Mouse (Mus musculus) large intestine, adult 2 months (tissue): ENCODE data around the gene Pfdn6. TPM values are rescaled to one million over a fixed set of nuclear protein-coding genes. Genes with fewer than 3 reads are reported as not detected.
A peak's percentile ranks its signal among the peaks of the same experiment; 100 is the strongest.
"Not testable (repeated sequence)": the region's sequence is repeated elsewhere in the genome, so short reads cannot be mapped to it uniquely, and the experiment has no call there.

ENCODE experiments used
- DNase-seq: peaks from one replicate; pipeline ENCODE4 v3.0.0-alpha.2; 2012; ENCODE audit warnings: low read depth, low spot score
- WGBS: fragments of 180-500 bp; shearing (Covaris S2); methylation state at CpG from one replicate; pipeline ENCODE4 v1.1.7; 2018; 5-methylcytosine and 5-hydroxymethylcytosine counted together
- polyA plus RNA-seq: library from polyadenylated mRNA; depleted of rRNA; stranded (reverse); fragments of >200 nt; gene quantifications from 2 replicates; pipeline ENCODE4 v1.2.3, GENCODE M21; 2012

Pfdn6 gene
- polyA plus RNA-seq, 1 experiment, result 28.6 TPM

DNA sequence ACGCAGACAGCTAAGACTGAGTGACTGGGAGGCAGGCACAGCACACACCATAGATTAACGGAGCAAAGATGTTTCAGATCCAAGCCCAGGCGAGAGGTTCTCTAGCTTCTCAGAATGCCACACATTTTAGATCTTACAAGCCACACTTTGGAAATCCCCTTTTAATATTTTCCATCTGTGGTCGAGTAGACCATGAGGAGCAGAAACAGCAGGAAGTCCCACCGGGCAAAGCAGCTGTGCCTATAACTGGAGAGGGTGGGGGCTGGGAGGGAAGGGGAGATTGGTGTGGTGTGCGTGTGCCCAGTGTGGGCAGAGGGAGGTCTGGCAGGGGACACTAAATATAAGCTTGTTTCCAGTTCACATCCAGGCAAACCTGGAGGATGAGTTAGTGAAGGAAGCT, 17.4 kb upstream of the Pfdn6 start:
- no peak for DNase-seq
- 82% methylated on average over 6 of the region's 6 CpGs for WGBS

DNA sequence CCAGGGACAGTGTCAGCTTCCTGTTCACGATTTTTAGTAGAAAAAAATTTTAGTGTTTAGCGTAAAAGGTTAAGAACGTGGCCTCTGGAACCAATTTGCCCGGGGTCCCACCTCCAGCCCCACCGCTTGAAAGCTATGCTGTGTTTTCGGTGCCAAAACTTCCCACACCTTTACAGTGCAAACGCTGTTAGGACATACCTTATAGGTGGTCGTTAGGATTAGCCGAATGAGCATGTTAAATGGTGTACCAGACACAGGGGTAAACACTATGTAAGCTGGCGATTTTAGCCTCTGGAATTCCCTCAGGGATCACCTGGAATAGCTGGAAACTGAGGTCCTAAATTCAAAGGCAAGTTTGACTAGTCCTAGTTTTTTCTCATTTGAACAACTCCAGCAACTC, 16.2 kb upstream of the Pfdn6 start:
- DNase-seq, result no peak
- 5% methylated on average over 10 of the region's 10 CpGs for WGBS

GRCm38 (mm10) chr17:33955555-33956214, 15.5 kb upstream of the Pfdn6 start, which contains the start of the genes Vps52 and Rps18:
TSS of gene Vps52 (plus strand) at chr17:33955812.
TSS of gene Rps18 (minus strand) at chr17:33956001.
- DNase-seq, result peak; percentile 85
- WGBS, result under 1% methylated on average over 50 of the region's 50 CpGs

DNA sequence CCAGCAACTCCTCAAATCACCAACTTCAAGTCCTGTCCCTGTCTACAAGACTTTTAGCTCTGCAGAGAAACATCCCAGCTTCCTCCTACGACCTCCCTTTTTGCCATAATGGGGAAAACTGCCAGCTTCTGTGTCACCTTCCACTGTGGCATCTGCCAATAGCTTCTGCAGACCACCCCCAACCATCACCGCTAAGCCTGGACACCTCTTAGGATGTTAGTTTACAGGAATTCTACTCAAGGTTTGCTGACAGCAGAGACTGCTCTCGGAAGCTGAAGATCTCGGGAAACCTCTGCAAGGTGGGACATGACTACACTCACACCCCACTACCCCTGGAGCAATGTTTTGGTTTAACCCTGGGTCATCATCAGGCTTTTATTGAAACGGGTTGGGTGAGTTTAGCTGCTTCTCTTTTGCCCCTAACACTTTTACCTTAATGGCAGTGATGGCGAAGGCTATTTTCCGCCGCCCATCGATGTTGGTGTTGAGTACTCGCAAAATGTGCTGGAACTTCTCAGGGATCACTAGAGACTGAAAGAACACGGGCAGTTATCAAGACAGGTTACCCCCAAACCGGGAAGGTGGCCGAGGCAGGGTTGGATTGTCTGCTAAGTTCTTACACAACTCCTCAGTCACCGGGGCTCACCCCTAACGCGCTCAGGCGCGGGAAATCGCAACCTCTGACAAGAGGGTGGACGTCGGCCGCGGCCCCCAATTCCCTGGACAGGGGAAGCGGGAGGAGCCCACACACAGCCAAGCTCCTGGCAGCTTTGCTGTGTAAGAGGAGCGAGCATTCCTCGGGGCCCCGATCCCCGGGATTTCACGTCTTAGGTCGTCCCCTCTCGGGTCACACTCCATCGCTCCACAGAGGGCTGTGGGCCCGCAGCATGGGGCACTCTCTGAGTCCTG, 14.8 kb upstream of the Pfdn6 start:
- DNase-seq, result no peak

GRCm38 (mm10) chr17:33953961-33954565, 13.9 kb upstream of the Pfdn6 start:
- WGBS, result 21% methylated on average over 5 of the region's 5 CpGs
- no peak for DNase-seq

More for the DNA sequence above, 14.8 kb upstream of the Pfdn6 start:
- whole genome bisulfite sequencing, result under 1% methylated on average over 33 of the region's 33 CpGs

DNA sequence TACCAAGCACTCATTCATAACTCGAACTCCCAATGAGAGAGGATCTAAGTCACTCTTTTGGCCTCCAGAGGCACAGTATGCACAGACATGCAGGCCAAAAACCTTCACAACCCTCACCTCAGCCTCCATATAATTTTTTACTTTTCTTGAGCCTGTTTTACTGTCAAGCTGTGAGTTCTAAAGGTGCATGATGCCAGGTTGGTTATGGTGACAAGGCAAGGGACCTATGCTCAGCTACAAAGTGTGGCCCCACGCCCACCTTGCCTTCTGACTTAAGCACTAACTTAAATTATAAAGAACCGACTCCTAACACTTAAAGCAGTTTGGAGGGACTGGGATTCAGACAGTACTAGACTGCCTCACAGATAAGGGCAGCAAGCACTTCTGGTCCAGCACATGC, 13.2 kb upstream of the Pfdn6 start:
- no peak for DNase-seq
- WGBS, result 44% methylated on average over 3 of the region's 3 CpGs

- DNase-seq, result no peak
- WGBS, result 73% methylated on average over 4 of the region's 4 CpGs
Measured at GRCm38 (mm10) chr17:33952879-33953278, 12.7 kb upstream of the Pfdn6 start.

- DNase-seq, result not testable (repeated sequence)
- 67% methylated on average over 13 of the region's 13 CpGs for WGBS
Measured at GRCm38 (mm10) chr17:33952015-33952414, 11.9 kb upstream of the Pfdn6 start.

DNA sequence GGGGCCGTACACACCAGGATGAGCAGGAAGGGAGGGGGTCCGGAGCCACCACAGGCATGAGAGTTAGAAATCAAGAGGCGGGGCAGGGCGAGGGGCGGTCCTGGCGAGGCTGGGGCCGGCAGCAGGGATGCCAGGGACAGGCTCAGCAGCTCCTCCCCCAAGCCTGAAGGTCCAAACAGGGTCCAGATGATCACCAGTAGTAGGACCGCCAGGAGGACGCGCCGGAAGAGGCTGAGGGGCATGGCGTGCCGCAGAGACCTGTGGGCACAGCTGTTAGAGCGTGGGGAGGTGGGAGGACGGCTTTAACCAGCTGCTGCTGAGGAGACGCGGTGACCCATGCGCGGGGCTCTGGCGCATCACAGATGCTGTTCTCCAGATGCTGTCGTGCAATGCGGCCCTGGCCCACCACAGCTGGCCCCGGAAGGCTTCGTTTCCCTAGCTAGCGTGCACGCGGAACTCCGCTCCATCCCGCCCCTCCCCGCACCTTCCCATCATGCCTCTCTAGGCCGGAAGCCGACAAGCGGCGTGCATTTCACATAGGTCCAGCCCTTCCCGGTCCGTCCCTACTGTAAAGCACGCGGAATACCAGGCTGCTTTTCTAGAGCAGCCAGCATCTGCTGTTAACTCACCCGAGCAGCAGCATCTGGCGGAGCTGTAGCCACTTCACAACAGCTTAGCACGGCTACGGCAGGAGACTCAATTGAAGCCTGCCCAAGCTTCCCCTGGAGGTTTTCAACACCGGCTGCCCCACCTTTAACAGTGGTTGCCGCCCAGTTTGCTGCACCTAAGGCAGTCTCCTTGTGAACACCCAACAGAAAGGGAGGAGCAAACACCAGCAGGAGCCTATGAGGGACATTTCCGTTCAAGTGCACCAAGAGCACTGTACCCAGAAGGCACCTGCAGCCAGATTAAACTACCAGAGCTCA, 11.1 kb upstream of the Pfdn6 start, which contains the start of gene B3galt4:
Gene B3galt4 (minus strand): TSS at position 468 of the 926 bp plus-strand sequence.
- under 1% methylated on average over 45 of the region's 45 CpGs for WGBS
- DNase-seq, result peak; percentile 74

GRCm38 (mm10) chr17:33950131-33950625, 10.0 kb upstream of the Pfdn6 start:
- DNase-seq, result no peak
- 74% methylated on average over 10 of the region's 10 CpGs for WGBS

- WGBS, result 43% methylated on average over 19 of the region's 19 CpGs
- no peak for DNase-seq
Measured at GRCm38 (mm10) chr17:33948905-33949537, 8.9 kb upstream of the Pfdn6 start.

- WGBS, result 81% methylated on average over 22 of the region's 22 CpGs
- no peak for DNase-seq
Measured at GRCm38 (mm10) chr17:33948090-33948904, 8.2 kb upstream of the Pfdn6 start.

GRCm38 (mm10) chr17:33947430-33948089, 7.4 kb upstream of the Pfdn6 start:
- no peak for DNase-seq
- 81% methylated on average over 10 of the region's 10 CpGs for WGBS

DNA sequence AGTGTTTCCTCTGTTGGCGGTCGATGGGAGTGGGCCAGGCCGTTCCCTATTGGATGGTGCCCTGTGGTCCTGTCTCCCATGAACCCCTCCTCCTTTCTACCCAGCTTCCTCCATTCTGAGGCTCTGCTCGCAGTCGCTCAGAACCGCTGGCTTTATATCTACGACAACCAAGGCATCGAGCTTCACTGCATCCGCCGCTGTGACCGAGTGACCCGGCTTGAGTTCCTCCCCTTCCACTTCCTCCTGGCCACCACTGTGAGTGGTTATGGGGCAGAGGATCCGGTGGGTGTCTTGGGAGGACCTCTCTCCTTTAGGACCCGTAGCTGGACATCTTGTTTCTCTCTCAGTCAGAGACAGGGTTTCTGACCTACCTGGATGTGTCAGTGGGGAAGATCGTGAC, 3.3 kb upstream of the Pfdn6 start:
- 88% methylated on average over 15 of the region's 15 CpGs for WGBS
- no peak for DNase-seq

- no peak for DNase-seq
- 42% methylated on average over 19 of the region's 19 CpGs for WGBS
Measured at GRCm38 (mm10) chr17:33941381-33941780, 1.2 kb upstream of the Pfdn6 start.

DNA sequence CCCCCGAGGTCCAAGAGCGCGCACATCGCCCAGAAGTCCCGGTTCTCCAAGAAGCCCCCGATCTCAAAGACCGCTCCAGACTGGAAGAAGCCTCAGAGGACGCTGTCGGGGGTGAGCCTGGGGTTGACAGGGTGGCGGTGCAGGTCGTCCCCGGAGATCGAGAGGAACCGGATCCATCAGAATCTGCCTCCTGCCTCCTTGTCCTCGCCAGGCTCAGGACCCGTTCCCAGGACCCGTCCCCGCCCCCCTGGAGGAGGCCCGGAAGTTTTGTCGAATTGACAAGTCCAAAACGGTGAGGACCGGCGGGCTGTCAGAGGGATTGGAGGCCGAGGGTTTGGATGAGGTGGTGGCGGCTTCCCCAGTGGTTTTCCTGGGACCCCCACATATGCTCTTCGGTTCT, 838 bp upstream of the Pfdn6 start:
- no peak for DNase-seq
- WGBS, result 2% methylated on average over 26 of the region's 26 CpGs

- 55% methylated on average over 11 of the region's 11 CpGs for WGBS
Measured at GRCm38 (mm10) chr17:33938783-33939182, 1.4 kb downstream of the Pfdn6 start.

More at GRCm38 (mm10) chr17:33938783-33939182, 1.4 kb downstream of the Pfdn6 start:
- DNase-seq, result no peak
